Mouse (Mus musculus) cortical plate, adult 2 months (tissue): ENCODE measurements around the gene Myo1f.

Source experiments
- CTCF ChIP-seq: fragments of 200-500 bp; IDR thresholded peaks from 2 replicates; pipeline ENCODE4 v1.5.1; 2011; ENCODE audit warnings: mild to moderate bottlenecking, control low read depth, low read length; ENCODE audit not compliant: insufficient read depth; ENCODE audit errors: extremely low read depth
- POLR2A ChIP-seq: fragments of 200-500 bp; IDR thresholded peaks from 2 replicates; pipeline ENCODE4 v1.6.1; 2011; ENCODE audit warnings: mild to moderate bottlenecking, low read length, control low read depth; ENCODE audit not compliant: insufficient read depth; ENCODE audit errors: extremely low read depth

DNA sequence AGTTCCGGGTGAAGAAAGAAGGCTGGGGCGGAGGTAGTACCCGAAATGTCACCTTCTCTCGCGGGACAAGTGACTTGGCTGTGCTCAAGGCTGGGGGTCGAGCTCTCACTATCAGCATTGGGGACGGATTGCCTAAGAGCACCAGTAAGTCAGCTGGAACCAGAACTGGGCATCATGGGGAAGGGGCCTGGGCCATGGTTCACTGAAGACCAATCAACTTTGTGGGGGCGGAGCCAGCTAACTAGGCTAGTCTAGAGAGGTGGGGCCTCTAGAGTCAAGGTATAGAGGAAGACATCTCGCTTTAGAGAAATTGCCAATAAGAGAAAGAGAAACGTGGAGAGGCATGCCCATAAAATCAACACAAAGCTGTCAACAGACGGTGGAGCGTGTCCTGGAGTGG lies 46.4 kb downstream of the Myo1f start:
- TF ChIP-seq POLR2A (no peak), CTCF (no peak)
